Mouse (Mus musculus) layer of hippocampus, adult 2 months (tissue): ENCODE results near the gene Pbrm1. TPM values are rescaled to one million over a fixed set of nuclear protein-coding genes. Genes with fewer than 3 reads are reported as not detected.
A peak's percentile ranks its signal among the peaks of the same experiment; 100 is the strongest.

Experiments
- DNase-seq, 2 experiments: peaks; one replicate each; pipeline ENCODE4 v3.0.0; 2022; ENCODE audit warnings: low spot score in 2 of 2
- H3K27ac ChIP-seq: fragments of 200-600 bp; 2 replicates; pipeline ENCODE4 v1.8.1; 2022
- H3K4me3 ChIP-seq: fragments of 200-600 bp; 2 replicates; pipeline ENCODE4 v1.8.1; 2022; ENCODE audit warnings: mild to moderate bottlenecking
- CTCF ChIP-seq: fragments of 200-600 bp; conservative IDR thresholded peaks from 2 replicates; pipeline ENCODE4 v1.8.1; 2022; ENCODE audit warnings: antibody characterized with exemption, mild to moderate bottlenecking, moderate library complexity
- total RNA-seq, 2 experiments: library from RNA; stranded (reverse); gene quantifications; 2 replicates each; pipeline ENCODE4 v1.2.3; 2021

Gene Pbrm1
- total RNA-seq, 2 experiments from 2014 or later: 56.3 to 56.8 TPM

DNA sequence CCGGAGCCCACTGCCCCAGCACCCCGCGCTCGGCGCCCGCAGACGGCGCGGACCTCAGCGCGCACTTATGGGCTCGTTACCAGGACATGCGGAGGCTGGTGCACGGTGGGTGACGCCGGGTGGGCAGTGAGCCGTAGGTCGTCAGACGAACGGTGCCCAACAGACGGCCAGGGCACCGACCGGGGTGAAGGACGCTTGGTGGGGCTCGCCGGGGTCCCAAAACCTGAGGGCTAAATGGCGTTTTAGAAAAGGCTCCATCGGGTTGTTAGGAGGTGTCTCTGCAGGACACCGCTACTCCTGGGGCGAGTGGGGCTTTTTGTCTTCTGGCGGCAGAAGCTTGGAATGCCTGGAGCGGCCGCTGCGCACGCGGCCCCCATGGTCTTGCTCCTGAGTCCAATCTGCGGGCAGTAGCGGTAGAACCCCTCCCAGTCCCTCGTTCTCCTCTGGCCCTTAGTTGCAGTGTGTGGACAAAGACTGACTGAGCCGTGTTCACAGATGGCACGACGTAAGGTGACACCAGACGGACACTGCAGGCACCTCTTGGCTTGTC is 112.4 kb downstream of the Pbrm1 start:
- no peak for DNase-seq
- no peak for TF ChIP-seq CTCF
- H3K4me3 ChIP-seq: peak overlapping the region; percentile 52
- 0 out of 2 replicates have a peak overlapping the region, but pooled peaks have one; percentile 28 for H3K27ac ChIP-seq

DNA sequence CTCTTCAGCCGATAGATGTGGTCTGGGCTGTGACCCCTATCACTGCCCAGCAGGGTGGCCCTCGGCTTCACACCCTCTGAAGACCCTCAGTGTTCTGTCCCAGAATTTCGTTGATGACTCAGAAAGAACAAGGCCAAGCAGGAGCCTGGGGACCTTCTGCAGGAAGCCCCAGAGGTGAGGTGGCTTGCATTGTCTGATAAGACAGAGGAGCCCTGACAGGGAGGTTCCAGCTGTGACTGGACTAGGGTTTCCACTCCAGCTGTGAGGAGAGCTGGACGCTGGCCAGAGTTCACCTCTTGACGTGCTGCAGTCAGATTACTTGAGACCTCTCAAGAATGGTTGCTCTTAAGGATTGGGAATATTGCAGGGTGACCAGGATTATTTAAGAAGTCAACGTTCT is 113.1 kb downstream of the Pbrm1 start:
- no peak for DNase-seq
- Histone ChIP-seq H3K4me3 (no peak overlapping the region), H3K27ac (no peak overlapping the region)
- TF ChIP-seq CTCF: no peak

GRCm38 (mm10) chr14:31132491-31132975 is 113.6 kb downstream of the Pbrm1 start:
- no peak for TF ChIP-seq CTCF
- Histone ChIP-seq H3K4me3 (no peak overlapping the region), H3K27ac (no peak overlapping the region)
- no peak for DNase-seq

- no peak for TF ChIP-seq CTCF
- Histone ChIP-seq H3K27ac (no peak overlapping the region), H3K4me3 (no peak overlapping the region)
- DNase-seq: no peak
Measured at GRCm38 (mm10) chr14:31133023-31133665, 114.2 kb downstream of the Pbrm1 start.

- no peak overlapping the region for H3K27ac ChIP-seq
- no peak for TF ChIP-seq CTCF
- no peak for DNase-seq
- H3K4me3 ChIP-seq: no peak overlapping the region
Measured at GRCm38 (mm10) chr14:31134015-31135000, 115.4 kb downstream of the Pbrm1 start.

DNA sequence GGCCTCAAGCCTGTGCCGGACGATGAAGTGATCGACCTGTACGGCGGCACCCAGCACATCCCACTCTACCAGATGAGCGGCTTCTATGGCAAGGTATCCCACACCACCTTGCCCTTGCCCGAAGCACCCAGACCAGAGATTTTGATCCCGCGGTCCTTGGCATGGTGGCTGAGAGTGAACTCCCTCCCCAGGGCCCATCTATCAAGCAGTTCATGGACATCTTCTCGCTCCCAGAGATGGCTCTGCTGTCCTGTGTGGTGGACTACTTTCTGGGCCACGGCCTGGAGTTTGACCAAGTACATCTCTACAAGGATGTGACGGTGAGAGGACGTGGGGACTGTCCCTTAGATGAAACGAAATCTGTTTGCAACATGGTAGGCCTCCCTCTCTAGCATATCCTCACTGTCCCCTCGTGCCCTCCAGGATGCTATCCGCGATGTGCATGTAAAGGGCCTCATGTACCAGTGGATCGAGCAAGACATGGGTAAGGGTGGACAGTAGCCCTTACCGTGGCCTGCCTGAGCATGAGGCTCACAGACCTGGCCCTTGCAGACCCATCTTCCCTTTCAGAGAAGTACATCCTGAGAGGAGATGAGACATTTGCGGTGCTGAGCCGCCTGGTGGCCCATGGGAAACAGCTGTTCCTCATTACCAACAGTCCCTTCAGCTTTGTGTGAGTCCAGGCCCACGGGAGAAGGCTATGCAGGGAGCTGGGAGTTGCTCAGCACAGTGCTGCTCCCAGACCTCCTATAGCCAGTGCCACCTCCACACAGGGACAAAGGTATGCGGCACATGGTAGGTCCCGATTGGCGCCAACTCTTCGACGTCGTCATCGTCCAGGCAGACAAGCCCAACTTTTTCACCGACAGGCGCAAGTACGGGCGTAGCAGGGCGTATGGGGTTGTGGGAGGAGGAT is 116.8 kb downstream of the Pbrm1 start:
- no peak overlapping the region for H3K4me3 ChIP-seq
- no peak overlapping the region for H3K27ac ChIP-seq
- no peak for TF ChIP-seq CTCF
- no peak for DNase-seq

GRCm38 (mm10) chr14:31136411-31137280 is 117.7 kb downstream of the Pbrm1 start:
- Histone ChIP-seq H3K4me3 (no peak overlapping the region), H3K27ac (no peak overlapping the region)
- TF ChIP-seq CTCF: no peak
- DNase-seq: no peak

GRCm38 (mm10) chr14:31137281-31137595 is 118.3 kb downstream of the Pbrm1 start:
- no peak overlapping the region for H3K27ac ChIP-seq
- H3K4me3 ChIP-seq: no peak overlapping the region
- TF ChIP-seq CTCF: no peak

DNA sequence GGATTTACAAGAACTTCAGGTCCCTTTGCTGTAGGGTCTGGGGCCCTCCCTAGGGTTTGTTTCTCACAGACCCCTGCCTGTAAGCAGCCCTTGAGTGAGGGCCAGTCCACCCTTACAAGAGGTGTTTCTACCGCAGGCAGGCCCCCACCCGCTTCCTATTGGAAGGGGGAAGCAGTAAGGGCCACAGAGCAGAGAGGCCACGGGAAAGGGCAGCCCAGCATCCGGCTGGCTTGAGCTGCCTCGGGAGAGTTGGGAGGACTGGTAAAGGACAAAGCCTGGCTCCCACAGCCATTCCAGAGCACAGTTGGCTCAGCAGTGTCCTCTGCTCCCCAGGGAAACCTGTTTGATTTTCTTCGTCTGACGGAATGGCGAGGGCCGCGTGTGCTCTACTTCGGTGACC is 118.9 kb downstream of the Pbrm1 start:
- H3K27ac ChIP-seq: peak overlapping the region; percentile 72

More at GRCm38 (mm10) chr14:31137281-31137595, 118.3 kb downstream of the Pbrm1 start:
- DNase-seq: no peak

GRCm38 (mm10) chr14:31138219-31138896 is 119.4 kb downstream of the Pbrm1 start:
- no peak for TF ChIP-seq CTCF

More for the DNA sequence above, 118.9 kb downstream of the Pbrm1 start:
- TF ChIP-seq CTCF: no peak
- no peak for DNase-seq
- peak overlapping the region; percentile 43; the same call in 1 of the 2 replicates for H3K4me3 ChIP-seq

DNA sequence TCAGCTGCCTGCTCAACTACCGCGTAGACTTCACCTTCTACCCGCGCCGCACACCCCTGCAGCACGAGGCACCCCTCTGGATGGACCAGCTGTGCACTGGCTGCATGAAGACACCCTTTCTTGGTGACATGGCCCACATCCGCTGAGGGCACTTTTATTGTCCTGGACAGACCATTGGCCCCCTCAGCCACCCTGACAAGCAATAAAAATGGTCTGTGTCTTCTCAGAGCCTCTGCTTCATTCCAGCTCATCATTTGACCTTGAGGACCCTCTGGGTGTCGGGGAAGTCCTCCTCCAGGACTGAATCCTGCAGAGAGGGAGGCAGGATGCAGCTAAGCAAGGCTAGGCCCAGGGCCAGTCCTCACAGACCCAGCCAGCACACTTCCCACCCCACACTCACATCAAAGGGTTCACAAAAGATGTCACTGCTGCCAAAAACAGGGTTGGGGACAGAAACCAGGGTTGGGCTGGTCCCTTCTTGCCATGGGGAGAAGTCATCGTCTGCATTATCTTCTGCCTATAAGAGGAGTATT is 120.0 kb downstream of the Pbrm1 start:
- Histone ChIP-seq H3K27ac (no peak overlapping the region), H3K4me3 (peak overlapping the region; percentile 43)
- DNase-seq: no peak
- TF ChIP-seq CTCF: no peak

More at GRCm38 (mm10) chr14:31138219-31138896, 119.4 kb downstream of the Pbrm1 start:
- Histone ChIP-seq H3K27ac (peak overlapping the region; percentile 72), H3K4me3 (peak overlapping the region; percentile 43)
- DNase-seq: no peak
